Mouse (Mus musculus) spleen, adult 12 weeks (tissue): ENCODE results near the gene Pkd2l1.

Experiments
- DNase-seq: peaks from one replicate; pipeline ENCODE4 v3.0.0; 2022; ENCODE audit warnings: low spot score

Gene Pkd2l1

DNA sequence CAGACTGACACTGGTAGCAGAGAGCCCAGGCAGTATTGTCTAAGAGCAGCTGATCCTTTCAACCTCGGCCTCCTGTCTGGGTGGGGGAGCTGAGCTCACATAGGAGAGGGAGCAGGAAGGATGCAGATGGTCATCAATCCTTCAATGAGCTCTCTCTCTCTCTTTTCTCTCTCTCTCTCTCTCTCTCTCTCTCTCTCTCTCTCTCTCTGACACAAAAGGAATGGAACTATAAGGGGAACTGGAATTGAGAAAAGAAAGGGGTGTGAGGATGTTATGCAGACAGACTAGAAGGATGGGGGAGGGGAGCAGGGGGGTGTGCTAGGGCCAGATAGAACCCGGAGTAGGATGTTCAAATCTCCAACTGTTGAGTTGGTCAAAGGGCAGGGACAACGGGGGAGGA, at the start of gene Pkd2l1:
Gene Pkd2l1, minus strand, starts transcription at position 101 of the 400 bp plus-strand sequence.
- DNase-seq: no peak

DNA sequence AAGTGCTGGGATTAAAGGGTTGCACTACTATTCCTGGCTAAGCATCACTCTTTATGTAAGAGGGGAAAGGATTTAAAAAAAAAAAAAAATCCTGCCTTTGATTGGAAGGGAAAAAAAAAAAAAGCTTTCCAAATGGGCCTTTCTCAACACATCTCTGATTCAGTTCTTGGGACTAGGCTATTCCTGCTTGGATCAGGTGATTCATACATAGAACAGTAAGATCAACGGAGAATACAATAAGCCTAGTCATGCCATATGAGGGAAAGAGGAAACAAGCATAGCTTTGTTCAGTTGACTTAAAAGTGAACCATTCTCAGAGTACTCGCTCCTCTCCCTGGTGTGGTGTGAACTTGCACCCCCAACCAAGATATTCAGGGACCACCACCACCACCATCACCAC, 46.7 kb upstream of the Pkd2l1 start:
- DNase-seq: no peak

DNA sequence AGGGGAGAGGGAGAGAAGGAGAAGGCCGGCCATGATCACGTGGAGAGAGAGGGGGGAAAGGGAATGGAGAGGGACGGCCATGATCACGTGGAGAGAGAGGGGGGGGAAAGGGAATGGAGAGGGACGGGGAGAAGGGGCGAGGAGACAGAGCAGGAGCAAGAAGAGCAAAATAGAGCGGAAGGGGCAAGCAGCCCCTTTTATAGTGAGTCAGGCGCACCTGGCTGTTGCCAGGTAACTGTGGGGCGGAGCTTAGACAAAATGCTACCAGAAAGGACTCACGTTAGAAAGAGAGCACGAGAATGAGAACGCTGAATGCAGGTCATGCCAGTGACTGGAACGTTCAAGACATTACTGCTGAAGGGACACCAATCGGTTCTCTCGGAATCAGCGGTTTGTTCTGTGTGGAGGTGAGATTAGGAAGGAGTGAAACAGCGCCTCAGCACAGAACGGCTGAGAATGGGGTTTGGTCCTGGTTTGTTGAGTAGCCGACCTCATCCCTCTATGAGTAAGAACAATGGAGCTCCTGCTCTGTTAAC, 45.3 kb upstream of the Pkd2l1 start:
- DNase-seq: no peak

DNA sequence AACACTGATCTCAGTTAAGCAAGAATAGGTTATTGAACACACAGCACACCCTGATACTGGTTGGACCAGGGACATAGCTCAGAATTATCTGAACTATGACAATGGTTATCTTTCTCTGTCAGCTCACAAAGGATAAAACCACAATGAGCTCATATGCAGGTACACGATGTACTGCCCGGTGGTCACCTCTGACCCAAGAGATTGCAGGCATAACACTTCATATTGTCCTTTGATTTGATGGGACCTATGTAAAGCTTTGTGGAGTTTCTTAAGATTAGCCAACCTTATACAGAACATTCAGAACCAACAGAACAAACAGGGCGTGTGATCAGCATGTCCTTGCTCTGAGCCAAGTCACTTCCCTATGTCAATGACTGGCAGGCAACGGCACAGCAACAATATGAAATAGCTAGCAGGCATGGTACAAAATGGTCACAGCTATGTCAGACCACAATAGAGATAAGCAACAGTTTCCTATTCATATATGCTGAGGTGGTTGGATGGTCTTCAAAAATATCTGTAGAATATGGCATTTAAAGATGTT, 39.4 kb upstream of the Pkd2l1 start:
- DNase-seq: no peak

DNA sequence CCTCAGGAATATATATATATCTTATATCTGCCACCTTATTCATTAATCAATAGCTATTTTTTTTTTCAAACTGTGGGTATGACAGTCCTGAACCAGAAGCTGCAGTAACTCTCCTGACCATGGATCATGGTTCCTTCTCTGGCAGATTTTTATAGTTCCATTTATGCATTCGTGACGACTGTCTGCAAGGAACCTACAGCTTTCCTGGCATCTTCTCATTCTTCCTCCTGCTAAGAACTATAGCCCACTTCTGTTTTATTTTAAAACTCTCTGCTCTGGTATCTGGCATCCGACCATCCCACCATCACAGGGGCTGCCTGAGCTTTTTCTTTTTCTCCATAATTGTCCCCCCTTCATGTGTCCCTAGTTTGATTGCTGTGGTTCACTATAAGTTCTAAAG, 38.0 kb upstream of the Pkd2l1 start:
- DNase-seq: no peak

DNA sequence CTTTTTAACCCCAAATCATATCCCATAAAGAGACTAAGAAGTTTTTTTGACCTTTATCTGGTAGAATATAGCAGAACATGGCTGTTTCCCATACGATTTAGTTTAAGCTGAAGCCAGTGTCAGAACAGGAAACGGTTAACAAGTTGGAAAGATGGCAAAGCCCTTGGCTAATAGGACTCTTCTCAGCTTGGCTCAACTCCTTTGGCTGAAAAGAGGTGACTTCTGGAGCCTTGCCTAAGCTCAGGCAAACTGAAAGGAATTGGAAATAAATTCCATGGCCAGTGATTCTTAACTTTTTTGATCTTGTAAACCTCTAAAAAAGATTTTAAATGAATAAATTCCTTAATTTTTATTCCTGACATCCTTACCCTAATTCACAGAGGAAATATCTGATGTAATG, 37.5 kb upstream of the Pkd2l1 start:
- no peak for DNase-seq

DNA sequence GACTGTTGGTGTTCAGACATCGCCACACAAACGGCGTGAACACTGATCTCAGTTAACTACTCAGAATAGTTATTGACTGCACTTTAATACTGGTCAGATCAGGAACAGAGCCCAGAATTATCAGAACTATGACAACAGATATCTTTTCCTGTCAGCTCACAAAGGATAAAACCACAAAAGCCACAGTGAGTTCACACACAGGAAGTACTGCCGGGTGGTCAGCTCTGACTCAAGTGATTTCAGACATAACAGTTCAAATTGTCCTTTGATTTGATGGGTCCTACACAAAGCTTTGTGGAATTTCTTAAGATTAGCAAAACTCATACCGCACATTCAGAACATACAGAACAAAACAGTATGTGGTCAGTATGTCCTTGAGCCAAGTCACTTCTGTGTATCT, 33.5 kb upstream of the Pkd2l1 start:
- no peak for DNase-seq

DNA sequence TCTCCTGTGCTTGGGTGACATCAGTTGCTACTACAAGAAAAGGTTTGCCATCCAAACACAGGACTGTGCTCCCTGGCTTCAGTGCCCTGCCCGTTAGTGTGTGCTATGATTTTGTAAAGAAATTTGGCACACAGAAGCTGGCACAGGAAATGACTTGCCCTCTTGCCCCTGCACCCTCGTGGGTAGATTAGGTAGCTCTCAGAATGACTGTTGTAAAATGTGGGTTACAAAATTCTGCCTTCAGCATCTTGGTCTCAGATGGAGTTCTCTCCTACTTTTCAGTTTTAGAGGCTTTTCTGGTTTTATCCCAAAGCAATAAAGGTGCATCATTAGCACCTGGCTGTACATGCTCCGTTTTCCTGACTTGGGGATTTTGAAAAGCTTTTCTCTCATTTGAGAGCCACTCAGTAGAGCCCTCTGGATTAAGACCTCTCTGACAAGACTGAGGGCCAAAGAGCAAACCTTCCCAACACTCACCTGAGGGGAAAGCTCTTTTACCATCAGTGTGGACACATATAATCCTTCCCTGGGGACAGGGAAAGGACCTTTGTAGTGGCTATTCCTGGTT, 25.8 kb upstream of the Pkd2l1 start:
- no peak for DNase-seq

DNA sequence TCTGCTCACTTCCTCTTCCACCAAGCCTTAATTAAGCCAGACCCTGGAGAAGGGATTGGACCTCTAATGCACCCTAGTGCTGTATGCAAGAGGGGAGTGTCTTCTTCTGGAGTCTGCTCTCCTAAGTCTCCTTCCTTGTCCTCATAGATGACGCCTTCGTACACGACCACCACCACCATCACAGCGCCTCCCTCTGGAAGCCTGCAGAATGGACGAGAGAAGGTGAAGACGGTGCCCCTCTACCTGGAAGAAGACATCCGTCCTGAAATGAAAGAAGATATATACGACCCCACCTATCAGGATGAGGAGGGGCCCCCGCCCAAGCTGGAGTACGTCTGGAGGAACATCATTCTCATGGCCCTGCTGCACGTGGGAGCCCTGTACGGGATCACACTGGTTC, 23.0 kb upstream of the Pkd2l1 start:
- DNase-seq: no peak

DNA sequence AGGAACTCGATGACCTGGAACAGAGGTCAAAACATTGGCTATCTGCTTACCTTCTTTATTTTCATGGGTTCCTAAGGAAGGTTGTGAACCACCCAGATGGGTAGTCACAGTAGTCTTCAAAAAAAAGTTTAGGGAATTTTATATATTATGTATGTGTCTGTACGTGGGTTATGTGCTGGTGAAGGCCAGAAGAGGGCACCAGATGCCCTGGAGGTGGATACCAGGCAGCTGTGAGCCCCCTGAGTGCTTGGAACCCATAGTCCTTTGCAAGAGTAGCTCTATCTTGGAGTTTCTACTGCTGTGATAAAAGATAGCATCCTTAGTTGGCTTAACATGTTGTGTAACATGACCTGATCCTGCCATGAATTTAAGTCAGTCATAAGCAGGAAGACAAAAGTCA, 14.8 kb upstream of the Pkd2l1 start:
- DNase-seq: no peak

DNA sequence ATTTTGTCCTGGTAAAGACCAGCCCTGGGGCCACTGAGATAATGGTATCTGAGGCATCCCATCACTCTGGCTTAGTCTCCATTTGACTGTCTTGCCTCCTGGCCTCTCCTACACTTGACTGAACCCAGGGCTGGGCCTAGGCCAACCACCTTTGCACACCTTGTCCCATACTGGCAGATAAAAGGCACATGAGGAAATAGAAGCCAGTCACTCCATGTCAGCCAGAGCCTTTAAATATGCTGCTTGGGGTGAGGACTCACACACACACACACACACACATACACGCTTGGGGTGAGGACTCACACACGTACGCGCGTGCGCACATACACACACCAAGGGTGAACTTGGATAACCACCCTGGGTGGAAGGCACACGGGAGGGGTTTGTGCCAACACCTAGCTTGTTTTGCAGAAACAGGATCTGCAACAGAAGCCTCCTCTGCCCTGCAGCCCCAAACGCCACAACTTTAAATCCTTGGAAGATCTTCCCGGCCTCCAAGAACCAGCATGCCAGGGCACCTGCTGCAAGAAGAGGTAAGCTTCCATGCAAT, 10.8 kb upstream of the Pkd2l1 start, which contains the start of gene Scd3:
Gene Scd3, plus strand, starts transcription at position 255 of the 550 bp plus-strand sequence.
- DNase-seq: no peak

DNA sequence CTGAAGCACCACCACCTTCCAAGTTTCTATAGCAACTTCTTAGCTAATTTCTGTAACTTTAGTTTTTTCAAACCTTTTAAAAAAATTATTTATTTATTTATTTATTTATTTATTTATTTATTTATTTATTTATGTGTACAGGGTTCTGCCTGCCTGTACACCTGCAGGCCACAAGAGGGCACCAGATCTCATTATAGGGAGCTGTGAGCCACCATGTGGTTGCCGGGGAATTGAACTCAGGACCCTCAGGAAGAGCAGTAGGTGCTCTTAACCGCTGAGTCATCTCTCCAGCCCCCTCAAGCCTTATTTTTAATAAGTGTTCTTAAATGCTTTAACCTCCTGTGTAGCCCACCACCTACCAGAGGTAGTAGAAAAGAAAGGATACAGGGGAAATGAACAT, 6.7 kb upstream of the Pkd2l1 start:
- DNase-seq: no peak

DNA sequence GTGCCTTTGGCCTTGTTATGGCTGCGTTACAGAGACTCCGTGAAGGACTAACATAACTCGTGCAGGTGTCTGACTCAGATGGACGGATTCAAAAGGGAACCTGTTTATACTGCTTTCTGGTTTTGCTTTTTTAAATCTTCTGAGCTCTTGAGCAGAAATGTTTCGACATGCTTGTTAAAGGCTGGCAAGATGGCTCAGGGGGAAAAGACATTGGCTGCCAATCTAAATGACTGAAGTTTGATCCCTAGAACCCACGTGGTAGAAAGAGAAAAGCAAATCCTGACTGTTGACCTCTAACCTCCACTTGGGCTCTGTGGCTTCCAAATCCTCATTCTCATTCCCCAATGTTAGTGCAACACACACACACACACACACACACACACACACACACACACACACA, 6.3 kb upstream of the Pkd2l1 start:
- DNase-seq: no peak

DNA sequence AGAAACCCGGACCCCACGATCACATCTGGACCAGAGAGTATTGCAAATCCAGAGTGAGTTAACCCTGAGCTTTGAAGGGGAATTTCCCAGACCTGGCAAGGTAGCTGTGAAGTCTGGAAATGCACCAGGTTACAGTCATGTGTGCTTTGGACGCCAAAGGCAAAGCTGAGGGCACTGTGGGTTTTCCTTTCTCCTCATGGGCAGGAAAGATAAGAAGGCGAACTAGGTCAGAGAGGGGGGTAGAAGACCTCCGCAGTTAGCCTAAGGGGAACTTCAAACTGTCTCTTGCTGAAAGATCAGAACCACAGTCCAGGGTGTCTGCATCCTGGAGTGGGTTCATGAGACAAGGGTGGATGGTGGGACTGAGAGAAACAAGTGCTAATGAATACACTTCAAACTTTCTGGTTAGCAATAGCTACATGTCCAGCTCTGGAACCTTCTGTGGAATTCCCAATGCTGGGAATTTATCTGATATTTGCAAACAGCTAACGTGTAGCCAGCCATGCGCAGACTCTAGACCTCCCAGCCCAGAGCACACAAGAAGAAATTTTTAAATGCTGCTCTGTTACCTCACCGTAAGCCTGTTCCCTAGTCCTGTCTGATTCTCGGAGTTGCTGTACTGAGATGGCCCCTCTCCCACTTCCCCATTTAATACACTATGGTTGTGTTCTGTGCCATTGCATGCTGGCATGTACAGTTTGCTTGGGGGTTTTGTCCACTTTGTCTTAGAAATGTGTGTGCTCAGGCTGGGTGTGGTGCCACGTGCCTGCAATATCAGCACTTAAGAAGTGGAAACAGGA, 5.0 kb upstream of the Pkd2l1 start:
- no peak for DNase-seq

DNA sequence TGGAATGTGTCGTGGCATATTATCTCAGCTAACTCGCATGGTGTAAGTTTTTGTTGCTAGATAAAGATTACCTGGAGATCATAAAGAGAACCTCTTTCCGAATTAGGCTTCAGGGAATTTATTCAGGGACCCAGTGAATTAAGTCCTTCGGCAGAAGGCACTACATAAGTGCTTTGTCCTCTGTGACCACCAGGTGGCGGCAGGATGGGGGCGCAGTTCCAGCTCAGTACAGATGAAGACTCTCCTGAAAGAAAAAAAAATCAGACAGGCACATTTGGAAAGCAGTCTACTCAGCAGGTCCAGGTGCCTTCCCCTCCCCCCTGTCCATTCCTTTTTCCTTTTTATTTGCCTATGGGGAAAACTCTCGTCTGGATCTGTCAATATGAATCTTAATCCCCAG, 2.9 kb upstream of the Pkd2l1 start:
- DNase-seq: no peak

DNA sequence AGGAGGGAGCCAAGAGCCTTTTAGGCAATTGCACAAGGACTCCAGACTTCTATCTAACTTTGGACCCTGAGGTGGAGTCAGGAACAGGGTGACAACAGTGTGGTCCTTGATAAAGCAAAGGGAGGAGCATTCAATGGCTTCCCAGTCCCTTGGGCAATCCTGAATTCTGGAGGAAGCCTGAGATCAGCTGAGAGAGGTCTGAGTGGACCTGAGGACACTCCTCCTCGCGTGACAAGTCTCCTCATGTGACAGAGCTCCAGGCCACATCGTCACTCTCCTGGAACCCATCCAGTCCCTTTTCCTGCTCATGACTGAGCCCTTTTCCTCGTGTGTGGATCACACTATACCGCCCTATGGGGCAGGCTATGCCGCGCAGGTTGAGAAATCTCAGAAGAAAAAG, 1.7 kb upstream of the Pkd2l1 start:
- DNase-seq: no peak

DNA sequence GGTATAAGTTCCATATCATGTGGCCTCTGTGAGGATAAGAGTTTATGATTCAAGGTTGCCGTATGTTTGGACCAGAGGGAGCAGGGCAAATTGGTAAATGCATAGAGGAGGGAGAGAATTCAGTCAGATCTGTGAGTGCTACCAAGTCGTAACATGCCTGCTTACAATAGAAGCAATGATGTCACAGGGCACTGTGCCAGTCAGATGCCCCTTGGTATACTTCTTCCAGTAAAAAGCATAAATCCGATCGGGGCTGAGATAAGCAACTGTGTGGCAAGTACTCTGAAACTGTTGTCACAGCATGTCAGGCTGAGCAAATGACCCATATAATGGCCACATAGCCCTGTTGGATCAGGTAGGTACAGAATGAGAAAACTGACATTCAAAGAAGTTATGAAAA, 3.2 kb downstream of the Pkd2l1 start:
- DNase-seq: no peak

DNA sequence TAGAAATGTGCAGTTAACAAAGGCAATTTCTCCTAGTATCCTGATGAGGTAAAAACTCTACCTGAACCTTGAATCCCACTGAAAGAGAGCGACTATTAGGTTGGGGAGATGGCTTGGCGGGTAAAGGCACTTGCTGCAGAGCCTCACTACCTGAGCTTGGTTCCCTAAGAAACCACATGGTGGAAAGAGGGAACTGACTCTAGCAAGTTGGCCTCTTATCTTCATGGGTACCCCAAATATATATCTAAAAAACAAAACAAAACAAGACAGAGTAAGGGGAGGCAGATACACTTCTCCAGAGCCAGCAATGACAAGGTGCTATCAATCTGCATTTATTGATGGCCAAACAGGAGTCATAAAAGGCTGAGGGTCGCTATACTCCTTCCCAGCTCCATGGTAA, 8.3 kb downstream of the Pkd2l1 start:
- no peak for DNase-seq

DNA sequence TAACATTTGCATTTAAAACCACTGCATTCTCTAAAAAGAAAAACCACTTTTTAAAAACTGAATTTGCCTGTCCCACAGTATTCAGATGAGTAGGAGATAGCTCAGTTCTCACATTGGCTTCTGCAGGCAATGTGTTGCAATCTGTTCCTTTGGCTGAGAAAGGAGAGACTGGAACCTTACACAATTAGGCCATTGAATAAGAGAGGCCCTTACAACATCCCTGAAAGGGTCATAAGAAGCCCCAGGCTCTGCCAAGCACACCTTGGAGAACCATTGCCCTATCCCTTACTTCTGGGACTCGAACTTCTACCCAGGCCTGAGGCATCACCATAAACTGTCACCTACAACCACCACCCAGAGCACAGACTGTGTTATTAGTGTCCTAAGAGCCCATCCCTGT, 11.7 kb downstream of the Pkd2l1 start:
- no peak for DNase-seq

DNA sequence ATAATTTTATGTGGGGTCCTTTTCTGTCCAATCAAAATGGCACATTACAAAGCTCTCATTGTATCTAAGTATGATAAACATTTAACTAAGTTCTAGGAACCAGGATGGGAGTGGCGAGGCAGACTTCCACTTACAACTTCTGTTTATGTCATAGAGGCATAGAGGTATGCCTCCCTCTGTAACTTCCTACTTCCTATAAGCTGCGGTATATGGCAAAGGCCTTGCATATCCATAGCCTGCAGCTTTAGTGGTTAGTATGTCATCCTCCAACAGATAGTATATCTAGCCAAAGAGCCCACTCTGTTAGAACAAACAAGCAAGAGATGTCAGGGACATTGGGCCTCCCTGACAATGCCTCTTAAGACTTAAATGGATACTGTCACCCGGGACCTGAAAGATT, 15.5 kb downstream of the Pkd2l1 start:
- DNase-seq: no peak

DNA sequence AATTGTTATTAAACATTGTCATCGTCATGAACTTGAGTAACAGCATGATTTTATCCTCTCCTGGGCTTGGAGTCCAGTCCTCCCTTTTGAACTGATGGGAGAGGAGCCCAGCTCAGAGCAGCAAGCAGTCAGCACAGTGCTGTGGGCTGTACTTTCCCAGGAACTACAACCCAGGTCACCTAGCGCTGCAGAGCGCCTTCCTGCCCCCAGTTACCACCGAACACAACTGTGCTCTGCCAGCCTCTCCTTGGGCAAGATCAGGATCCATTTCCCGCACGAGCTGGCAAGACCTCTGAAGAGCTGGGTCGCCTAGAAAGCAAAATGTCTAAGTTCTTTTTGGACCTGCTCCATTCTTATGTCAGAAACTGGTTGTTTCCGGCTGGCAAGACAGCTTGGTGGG, 17.4 kb downstream of the Pkd2l1 start:
- no peak for DNase-seq

DNA sequence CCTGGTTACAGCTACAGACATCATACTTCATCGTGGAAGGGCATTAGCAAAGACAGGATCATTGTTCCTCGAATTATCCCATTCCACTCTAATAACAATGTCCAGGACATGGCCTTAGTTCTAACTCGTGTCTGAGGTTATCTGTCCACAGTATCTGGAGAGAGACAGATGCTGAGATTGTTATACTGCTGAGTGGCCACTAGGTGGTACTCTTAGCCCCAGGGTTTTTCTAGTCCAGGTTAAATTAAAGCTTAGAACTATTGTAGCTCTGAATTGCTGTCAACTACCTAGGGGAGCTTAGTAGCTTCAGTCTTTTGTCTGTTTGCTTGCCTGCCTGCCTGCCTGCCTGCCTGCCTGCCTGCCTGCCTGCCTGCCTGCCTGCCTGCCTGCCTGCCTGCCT, 30.7 kb downstream of the Pkd2l1 start:
- no peak for DNase-seq

DNA sequence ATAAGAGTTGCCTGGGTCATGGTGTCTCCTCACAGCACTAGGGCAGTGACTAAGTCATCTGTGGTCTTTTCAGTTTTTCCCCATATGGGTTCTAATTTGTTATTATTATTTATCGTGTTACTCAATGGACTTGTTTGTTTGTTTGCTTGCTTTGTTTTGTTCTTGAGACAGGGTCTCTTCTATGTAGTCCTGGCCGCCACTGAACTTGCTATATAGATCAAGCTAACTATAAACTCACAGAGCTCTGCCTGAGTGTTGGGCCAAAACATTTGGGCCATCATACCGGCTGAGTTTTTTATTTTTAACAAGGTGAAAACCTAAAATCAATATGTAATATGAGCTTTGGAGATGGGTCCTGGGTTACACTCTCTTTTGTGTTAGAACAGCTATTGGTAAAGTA, 32.9 kb downstream of the Pkd2l1 start:
- DNase-seq: no peak
